Comparison of ENCODE assay signal across 26 mouse cellular contexts in genomic region chr7:105406322-105406721, GRCm38 (mm10). TPM values are rescaled to one million over a fixed set of nuclear protein-coding genes. Genes with fewer than 3 reads are reported as not detected.
"Had no signal": no experiment of that assay in that cellular context is flagged by ENCODE, and none has a peak within 500 bp of the region (broad histone marks: within the 10 kb centered on the region; RNA-seq: fewer than 3 reads in every experiment).

No protein-coding gene starts in this region.

- H3K4me3 ChIP-seq: neural tube, embryonic 12.5 days; neural tube, embryonic 13.5 days; neural tube, embryonic 15.5 days; stomach, embryonic 15.5 days had no signal

- DNase-seq: retina, postnatal 1 day; right cerebral cortex, adult 18-20 months; right cerebral cortex, postnatal 14 days; right cerebral cortex, postnatal 25 days; right cerebral cortex, postnatal 4 days; spleen, adult 18-20 months; thymus, adult 18-20 months; thymus, adult 2 months; thymus, postnatal 14 days; thymus, postnatal 25 days; thymus, postnatal 36 days; thymus, postnatal 4 days had no signal

- H3K9ac ChIP-seq: neural tube, embryonic 12.5 days; neural tube, embryonic 13.5 days; neural tube, embryonic 15.5 days; stomach, embryonic 15.5 days had no signal

- H3K9me3 ChIP-seq: neural tube, embryonic 12.5 days; neural tube, embryonic 13.5 days; neural tube, embryonic 15.5 days; stomach, embryonic 15.5 days had no signal

- H3K4me2 ChIP-seq: neural tube, embryonic 12.5 days; neural tube, embryonic 13.5 days; neural tube, embryonic 15.5 days; stomach, embryonic 15.5 days had no signal

- H3K4me1 ChIP-seq: neural tube, embryonic 12.5 days; neural tube, embryonic 13.5 days; neural tube, embryonic 15.5 days; stomach, embryonic 15.5 days had no signal

- H3K27me3 ChIP-seq: neural tube, embryonic 12.5 days; neural tube, embryonic 13.5 days; neural tube, embryonic 15.5 days; stomach, embryonic 15.5 days had no signal

- H3K36me3 ChIP-seq: neural tube, embryonic 12.5 days; neural tube, embryonic 13.5 days; neural tube, embryonic 15.5 days; stomach, embryonic 15.5 days had no signal

- H3K27ac ChIP-seq: neural tube, embryonic 12.5 days; neural tube, embryonic 13.5 days; neural tube, embryonic 15.5 days; stomach, embryonic 15.5 days; stomach, postnatal 0 days had no signal

RNA-seq across cellular contexts. Expression of gene Cnga4, which starts 2.0 kb away (rescaled TPM):
- total RNA-seq: neutrophil, adult 5-6 weeks had no signal
- polyA plus RNA-seq: neural tube, embryonic 14.5 days; spleen, adult 2 months; stomach, embryonic 14.5 days; stomach, embryonic 15.5 days; stomach, embryonic 16.5 days; stomach, postnatal 0 days had no signal

RNA-seq across cellular contexts. Expression of gene Cckbr, which starts 19.2 kb away (rescaled TPM):
- total RNA-seq: neutrophil, adult 5-6 weeks had no signal
- polyA plus RNA-seq: urinary bladder, adult 2 months had no signal

RNA-seq across cellular contexts. Expression of gene Gm5901, which starts 31.5 kb away (rescaled TPM):
- polyA plus RNA-seq: neural tube, embryonic 12.5 days; neural tube, embryonic 13.5 days; neural tube, embryonic 14.5 days; neural tube, embryonic 15.5 days; small intestine, adult 2 months; spleen, adult 2 months; stomach, embryonic 14.5 days; stomach, embryonic 15.5 days; stomach, embryonic 16.5 days; stomach, postnatal 0 days; thymus, postnatal 0 days; urinary bladder, adult 2 months had no signal

RNA-seq across cellular contexts. Expression of gene Olfr692, which starts 38.3 kb away (rescaled TPM):
- total RNA-seq: neutrophil, adult 5-6 weeks had no signal
- polyA plus RNA-seq: neural tube, embryonic 12.5 days; neural tube, embryonic 13.5 days; neural tube, embryonic 14.5 days; neural tube, embryonic 15.5 days; small intestine, adult 2 months; spleen, adult 2 months; stomach, embryonic 14.5 days; stomach, embryonic 15.5 days; stomach, embryonic 16.5 days; stomach, postnatal 0 days; testis, adult 2 months; thymus, adult 2 months; thymus, postnatal 0 days; urinary bladder, adult 2 months had no signal
